Mouse (Mus musculus) megakaryocyte, embryonic 14.5 days (primary cell): ENCODE measurements around the gene Figla.

Experiments
- FLI1 ChIP-seq: IDR thresholded peaks from 2 replicates; pipeline ENCODE4 v1.6.1; 2012; ENCODE audit warnings: low read length, inconsistent platforms, mixed read lengths
- GATA1 ChIP-seq: IDR thresholded peaks from 3 replicates; pipeline ENCODE4 v1.6.1; 2012; ENCODE audit warnings: mixed read lengths, low read length, inconsistent platforms, borderline replicate concordance

GRCm38 (mm10) chr6:86060170-86060569 lies 44.2 kb downstream of the Figla start:
- TF ChIP-seq GATA1 (no peak), FLI1 (no peak)
